Mouse (Mus musculus): Measurements from ENCODE around the gene Ccdc65. TPM values are rescaled to one million over a fixed set of nuclear protein-coding genes. Genes with fewer than 3 reads are reported as not detected.

Ccdc65 gene
- not detected for total RNA-seq (2021)
- long read RNA-seq, experiment 1, result 0 reads
- long read RNA-seq, experiment 2, partial matches to known transcripts, result 0 of 1 reads
- long read RNA-seq, experiment 2, other reads (novel, unspliced or antisense), result 1 of 1 reads

GRCm38 (mm10) chr15:98707766-98708372, at the start of gene Ccdc65:
Gene Ccdc65, plus strand, starts transcription at chr15:98708207.
- intact Hi-C loops (cut with DNase I), result no loop called here
- peak; percentile 74 to 80 for DNase-seq

GRCm38 (mm10) chr15:98662198-98662566, 45.8 kb upstream of the Ccdc65 start:
- no peak for DNase-seq
- intact Hi-C loops (cut with DNase I), result loop anchor here (5.0 kb wide), 1 partner anchor 140 kb away; no protein-coding TSS in a partner anchor

DNA sequence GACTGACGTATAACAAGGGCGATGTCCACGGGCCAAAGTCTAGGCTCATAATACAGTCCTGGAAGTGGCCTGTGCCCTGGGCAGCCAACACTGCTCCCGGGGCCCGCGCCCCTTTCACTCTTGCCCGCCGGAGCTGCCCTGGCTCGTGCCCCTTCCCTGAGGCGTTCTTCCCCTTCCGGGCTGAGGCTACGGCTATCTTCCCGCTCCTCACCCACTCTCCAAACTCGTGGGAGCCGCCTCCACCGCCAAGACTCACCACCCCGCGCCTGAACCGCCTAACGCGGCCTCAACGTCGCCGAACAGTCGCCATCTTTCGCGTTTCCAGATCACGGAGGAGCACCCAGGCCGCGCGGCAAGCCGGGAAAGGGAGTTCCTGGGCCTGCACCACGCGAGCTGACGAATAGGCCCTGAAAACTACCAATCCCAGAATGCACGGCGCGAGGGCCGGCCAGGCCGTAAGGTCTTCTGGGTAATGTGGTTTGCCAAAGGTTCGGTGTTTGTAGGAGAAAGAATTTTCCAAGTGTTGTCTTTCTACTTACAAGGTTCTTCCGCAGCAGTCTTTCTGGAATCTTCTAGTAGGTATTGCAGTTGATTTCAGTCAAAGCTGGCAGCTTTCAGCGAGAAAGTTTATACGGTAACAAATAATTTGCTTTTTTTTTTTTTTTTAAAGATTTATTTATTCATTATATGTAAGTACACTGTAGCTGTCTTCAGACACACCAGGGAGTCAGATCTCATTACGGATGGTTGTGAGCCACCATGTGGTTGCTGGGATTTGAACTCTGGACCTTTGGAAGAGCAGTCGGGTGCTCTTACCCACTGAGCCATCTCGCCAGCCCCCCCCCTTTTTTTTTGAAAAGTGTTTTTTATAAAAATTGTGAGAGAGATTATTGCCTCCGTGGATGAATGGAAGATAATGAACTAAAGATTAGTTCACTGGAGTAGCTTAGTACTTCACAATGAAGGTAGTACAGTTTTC, 45.2 kb upstream of the Ccdc65 start, which contains the start of gene Ddx23:
TSS of gene Ddx23 (minus strand) at position 328 of the 979 bp plus-strand sequence.
- intact Hi-C loops (cut with DNase I), result loop anchor here (5.0 kb wide), 1 partner anchor 139 kb away; no protein-coding TSS in a partner anchor
- peak; percentile 86 to 93 for DNase-seq

- intact Hi-C loops (cut with DNase I), result loop anchor here (1.0 to 5.0 kb wide), 2 partner anchors 35 to 138 kb away; no protein-coding TSS in a partner anchor
- no peak for DNase-seq
These were observed 43.7 kb upstream of the Ccdc65 start for GRCm38 (mm10) chr15:98664042-98664907.

- intact Hi-C loops (cut with DNase I), result no loop called here
- DNase-seq, result no peak
These were observed 35.4 kb upstream of the Ccdc65 start for GRCm38 (mm10) chr15:98672592-98672991.

DNA sequence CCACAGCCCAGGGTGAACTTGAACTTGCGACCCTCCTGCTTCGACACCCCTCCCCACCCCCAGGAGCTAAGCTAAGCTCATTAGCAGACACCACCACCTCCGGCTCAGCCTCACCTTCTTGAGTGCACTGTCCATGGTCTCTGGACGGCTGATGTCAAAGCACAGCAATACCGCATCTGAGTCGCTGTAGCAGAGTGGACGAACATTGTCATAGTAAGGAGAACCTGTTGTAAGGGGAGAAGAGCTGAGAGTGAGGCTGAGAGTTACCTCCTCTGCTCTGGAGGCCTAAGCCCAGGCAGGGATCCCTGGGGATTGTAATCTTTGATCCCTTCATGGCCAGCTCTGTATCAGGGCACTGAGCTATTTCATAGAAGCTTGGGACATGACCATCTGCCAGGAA, 34.3 kb upstream of the Ccdc65 start:
- intact Hi-C loops (cut with DNase I), result no loop called here
- DNase-seq, result no peak

GRCm38 (mm10) chr15:98674284-98674993, 33.6 kb upstream of the Ccdc65 start:
- DNase-seq, result no peak
- intact Hi-C loops (cut with DNase I), result no loop called here

DNA sequence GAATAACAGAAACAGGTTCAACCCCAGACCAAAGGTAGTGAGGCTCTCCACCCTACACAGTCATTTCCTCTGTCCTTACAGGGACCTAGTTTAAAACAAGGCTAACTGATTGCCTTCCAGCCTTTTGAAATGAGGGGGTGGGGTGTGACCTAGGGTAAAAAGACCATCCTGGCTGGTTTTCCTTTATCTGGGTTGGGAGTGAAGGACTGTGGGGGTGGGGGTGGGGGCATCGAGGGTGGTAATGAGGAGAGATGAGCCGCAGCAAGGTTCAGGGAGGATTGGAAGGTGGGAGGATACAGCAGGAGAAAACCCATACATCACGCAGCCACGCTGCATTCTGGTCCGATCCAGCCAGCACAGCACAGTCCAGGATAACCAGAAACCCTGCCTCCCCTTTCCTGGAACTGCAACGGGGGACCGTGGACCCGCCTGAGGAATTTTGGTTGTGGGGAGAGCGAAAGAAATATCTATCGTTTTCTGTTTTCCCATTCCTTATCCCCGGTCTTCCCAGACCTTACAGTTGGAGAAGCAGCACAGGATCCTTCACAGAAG, 32.9 kb upstream of the Ccdc65 start:
- intact Hi-C loops (cut with DNase I), result no loop called here
- no peak for DNase-seq

DNA sequence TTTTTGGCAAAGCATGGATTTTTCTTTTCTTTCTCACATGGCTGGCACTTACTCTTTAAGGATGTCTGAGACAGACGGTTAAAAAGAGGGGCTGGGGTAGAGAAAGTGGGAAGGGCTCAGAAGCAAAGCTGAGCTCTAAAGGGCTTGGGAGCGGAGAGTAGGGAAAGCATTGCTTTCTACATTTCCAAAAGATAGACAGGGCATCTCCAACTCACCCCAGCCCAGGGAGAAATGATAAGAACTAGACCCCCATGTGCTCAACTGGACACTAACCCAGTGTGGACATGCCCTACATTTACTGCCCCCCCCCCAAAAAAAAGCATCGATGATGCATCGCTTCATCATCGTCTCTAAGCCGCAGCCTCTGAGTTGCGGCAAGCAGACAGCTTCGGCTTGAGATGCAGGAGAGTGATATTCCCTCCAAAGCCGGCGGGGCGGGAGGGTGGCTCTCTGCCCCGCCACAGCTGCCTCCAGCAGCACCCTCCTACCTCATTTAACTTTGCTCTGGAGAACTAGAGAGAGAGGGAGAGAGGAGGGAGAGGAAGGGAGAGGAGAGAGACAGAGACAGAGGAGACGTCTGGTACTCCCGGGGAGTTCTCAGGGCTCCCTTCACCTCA, 32.3 kb upstream of the Ccdc65 start:
- DNase-seq, result no peak
- intact Hi-C loops (cut with DNase I), result no loop called here

GRCm38 (mm10) chr15:98676471-98676870, 31.5 kb upstream of the Ccdc65 start:
- DNase-seq, result no peak
- intact Hi-C loops (cut with DNase I), result no loop called here

DNA sequence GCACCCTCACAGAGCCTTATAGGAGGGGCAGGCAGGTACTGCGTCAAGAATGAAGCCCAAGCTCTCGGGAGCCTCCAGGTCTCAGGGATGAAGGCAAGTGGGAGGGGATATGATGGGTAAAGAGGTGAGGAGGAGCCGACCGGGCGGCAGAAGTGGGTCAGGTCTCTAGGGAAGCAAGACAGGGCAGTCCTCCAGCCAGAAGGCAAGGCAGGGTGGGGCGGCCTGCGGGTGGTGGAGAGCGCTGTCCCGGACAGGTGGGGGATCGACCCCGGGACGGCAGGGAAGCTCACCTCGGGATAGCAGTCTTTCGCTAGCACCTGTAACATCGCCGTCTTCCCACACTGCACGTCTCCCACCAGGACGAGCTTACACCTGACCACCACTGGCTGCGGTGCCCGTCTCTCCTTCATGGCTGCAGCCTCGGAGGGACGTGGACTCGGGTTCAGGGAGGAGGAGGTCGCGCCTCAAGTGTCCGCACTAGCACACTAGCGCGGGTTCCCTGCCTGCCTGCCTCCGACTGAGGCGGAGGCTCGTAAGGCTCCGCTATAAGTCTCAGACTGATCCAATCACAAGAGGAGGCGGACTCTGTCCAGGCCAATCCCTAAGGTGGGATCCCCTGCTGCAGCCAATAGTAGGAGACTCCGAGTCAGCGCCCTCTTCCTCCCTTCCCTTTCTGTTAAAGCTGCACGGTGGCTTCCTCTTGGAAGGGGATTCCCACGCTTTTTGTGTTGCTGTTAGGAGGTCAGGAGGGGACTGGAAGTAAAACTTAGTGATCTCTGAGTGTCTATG, 30.9 kb upstream of the Ccdc65 start, which contains the start of gene Rnd1:
TSS of gene Rnd1 (minus strand) at position 522 of the 789 bp plus-strand sequence.
- intact Hi-C loops (cut with DNase I), result no loop called here
- peak; percentile 64 to 73 for DNase-seq

- no peak for DNase-seq
- intact Hi-C loops (cut with DNase I), result no loop called here
These were observed 30.0 kb upstream of the Ccdc65 start for GRCm38 (mm10) chr15:98677977-98678376.

DNA sequence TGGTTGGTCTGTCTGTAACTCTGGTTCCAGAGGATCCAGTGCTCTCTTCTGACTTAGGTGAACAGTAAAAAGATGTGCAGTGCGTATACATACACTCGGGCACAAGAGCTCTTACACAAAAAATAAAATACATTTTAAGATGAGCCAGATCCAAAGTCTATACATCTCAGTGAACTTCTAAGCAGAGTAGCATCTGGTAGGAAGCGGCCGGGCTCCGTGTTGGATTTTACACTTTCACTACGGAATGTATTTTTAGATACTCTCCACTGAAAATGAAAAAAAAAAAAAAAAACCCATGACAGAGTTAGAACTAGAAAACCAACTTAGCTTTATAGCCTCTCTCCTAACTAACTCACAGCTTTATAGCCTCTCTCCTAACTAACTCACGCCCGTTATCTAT, 27.3 kb upstream of the Ccdc65 start:
- no peak for DNase-seq
- intact Hi-C loops (cut with DNase I), result loop anchor here (1.0 kb wide), 1 partner anchor 15 kb away; no protein-coding TSS in a partner anchor

GRCm38 (mm10) chr15:98681633-98682032, 26.4 kb upstream of the Ccdc65 start:
- DNase-seq, result no peak

GRCm38 (mm10) chr15:98683177-98683576, 24.8 kb upstream of the Ccdc65 start:
- intact Hi-C loops (cut with DNase I), result no loop called here
- DNase-seq, result no peak

More at GRCm38 (mm10) chr15:98681633-98682032, 26.4 kb upstream of the Ccdc65 start:
- intact Hi-C loops (cut with DNase I), result loop anchor here (1.0 kb wide), 1 partner anchor 16 kb away; no protein-coding TSS in a partner anchor

DNA sequence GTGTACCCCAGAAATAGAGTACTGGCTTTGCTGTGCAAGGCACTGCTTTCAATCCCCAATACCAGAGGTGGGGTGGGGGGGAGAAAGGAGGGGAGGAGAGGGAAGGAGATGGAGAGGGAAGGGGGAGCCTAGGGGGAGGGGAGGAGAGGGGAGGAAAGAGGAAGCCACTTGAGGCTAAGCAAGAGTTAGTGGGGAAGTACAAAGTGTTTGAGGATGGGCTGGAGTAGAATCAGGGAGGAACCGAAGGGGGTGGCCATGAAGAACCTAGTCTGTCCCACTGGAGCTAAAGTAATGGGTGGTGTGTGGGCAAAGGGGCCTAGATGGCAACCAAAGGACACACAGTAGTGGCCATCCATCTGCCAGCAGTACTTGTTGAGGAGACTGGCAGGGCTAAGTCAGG, 24.3 kb upstream of the Ccdc65 start:
- DNase-seq, result no peak
- intact Hi-C loops (cut with DNase I), result no loop called here

DNA sequence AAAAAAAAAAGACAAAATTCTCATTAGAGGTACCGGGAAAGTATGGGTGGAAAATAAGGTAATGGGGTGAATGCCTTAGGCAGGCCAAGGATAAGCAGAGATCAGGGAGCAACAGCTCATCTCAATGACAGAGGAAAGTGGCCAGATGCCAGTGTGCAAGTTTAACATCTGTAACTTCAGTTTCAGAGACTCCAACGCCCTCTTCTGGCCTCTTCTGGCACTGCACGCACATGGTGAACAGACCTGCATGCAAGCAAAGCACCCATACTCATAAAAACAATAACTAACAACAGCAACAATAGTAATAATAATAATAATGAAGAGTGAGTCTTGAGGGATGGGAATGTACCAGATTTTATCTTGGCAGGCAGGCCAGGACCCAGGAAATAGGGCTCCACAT, 22.1 kb upstream of the Ccdc65 start:
- DNase-seq, result no peak
- intact Hi-C loops (cut with DNase I), result no loop called here

- DNase-seq, result no peak
- intact Hi-C loops (cut with DNase I), result no loop called here
These were observed 18.3 kb upstream of the Ccdc65 start for GRCm38 (mm10) chr15:98689682-98690081.
